Mouse (Mus musculus): ENCODE measurements around the gene Arhgap8.
"Not testable (repeated sequence)": the region's sequence is repeated elsewhere in the genome, so short reads cannot be mapped to it uniquely, and the experiment has no call there.

Gene Arhgap8

DNA sequence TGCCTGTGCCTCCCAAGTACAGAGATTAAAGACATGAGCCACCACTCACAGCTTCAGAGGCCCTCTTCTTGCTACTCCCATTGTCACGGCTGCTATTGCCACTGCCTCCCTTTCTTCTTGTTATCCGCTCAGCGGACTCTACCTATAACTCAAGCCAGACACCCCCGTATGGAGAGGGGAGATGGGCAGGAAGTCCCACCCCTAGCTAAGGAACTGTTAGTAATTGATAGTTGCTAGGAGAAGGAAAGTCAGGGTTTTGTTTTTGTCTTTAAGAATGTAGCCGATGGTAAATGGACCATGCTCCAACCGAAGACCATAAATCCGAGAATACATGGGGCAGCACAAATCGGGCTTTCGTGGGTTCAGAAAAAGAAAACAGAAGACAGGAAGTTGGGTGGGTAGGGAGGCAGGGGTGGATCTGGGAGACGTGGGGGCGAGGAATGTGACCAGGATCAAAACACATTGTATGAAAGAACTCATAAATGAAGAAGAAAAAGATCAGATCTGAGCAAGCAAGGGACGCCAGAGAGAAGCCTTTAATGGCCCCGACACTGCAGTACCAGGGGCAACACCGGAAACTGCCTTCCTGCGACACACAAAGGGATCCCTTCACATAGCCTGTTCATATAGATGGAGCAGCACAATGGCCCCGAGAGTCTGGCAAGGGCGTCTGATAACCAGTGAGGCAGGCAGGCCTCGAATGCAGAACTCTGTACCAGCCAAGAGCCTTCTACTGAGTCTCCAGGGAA is 12.0 kb downstream of the Arhgap8 start:
- no peak for DNase-seq (ENCODE audit: low spot score in 2 of 2)

DNA sequence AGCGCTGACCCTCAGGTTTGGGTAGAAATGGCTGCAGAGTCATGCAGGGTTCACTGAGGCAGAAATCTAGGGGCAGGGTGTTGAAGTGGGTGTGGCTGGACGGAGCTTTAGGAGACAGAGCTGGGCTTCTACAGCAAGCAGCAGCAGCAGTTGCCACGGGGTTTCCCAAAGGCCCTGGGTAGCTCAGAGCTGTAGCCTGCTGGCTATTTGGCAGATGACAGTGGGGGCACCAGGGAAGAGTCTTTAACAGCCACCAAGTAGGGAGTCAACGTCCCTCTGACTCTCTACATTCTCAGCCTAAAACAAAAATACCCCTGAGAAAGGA is 12.5 kb downstream of the Arhgap8 start:
- DNase-seq (ENCODE audit: low spot score in 2 of 2), result no peak

GRCm38 (mm10) chr15:84736346-84736993 is 16.6 kb downstream of the Arhgap8 start:
- DNase-seq (ENCODE audit: low spot score in 2 of 2), result no peak

DNA sequence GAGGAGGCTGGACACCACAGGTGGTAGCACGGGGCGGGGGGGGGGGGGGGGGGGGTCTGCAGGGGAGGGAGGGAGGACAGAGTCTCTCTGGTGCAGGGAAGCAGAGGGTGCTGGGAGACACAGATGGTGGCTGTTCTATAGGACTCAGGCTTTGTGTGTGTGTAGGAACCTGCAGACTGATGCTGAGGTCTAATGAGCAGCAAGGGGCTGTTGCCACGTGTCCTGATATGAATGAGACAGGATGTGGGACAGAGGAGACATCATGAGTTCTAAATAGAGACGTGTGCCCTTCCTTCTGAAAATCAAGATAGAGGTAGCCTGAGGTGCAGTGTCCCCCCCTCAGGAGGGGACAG is 17.1 kb downstream of the Arhgap8 start:
- DNase-seq (ENCODE audit: low spot score in 2 of 2), result no peak

- DNase-seq (ENCODE audit: low spot score in 2 of 2), result no peak
Observed at GRCm38 (mm10) chr15:84738246-84738645, 18.4 kb downstream of the Arhgap8 start.

GRCm38 (mm10) chr15:84741573-84741972 is 21.7 kb downstream of the Arhgap8 start:
- no peak for DNase-seq (ENCODE audit: low spot score in 2 of 2)

- DNase-seq (ENCODE audit: low spot score in 2 of 2), result no peak
Observed at GRCm38 (mm10) chr15:84743347-84743746, 23.5 kb downstream of the Arhgap8 start.

DNA sequence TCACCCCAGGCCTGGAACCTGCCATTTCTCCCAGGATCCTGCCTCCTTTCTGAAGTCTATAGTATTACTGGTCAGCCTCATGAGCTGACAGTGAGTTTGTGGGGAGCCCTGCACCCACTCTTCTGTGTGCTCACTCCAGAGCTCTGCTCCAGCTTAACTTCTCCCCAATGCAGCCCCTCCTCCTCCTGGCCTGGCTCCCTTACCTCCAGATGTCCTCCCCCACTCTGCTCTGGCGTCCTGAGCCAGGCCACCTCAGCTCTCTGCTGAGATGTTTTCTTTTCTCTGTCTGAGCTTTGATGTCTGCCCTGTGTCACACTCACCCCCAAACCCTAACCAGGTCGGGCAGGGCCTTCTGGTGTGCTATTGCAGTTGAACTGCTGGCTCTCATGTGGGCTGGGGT is 24.5 kb downstream of the Arhgap8 start:
- DNase-seq (ENCODE audit: low spot score in 2 of 2), result no peak

- no peak for DNase-seq (ENCODE audit: low spot score in 2 of 2)
Observed at GRCm38 (mm10) chr15:84745831-84746230, 26.0 kb downstream of the Arhgap8 start.

- DNase-seq (ENCODE audit: low spot score in 2 of 2), result peak; percentile 75 to 84
Observed at GRCm38 (mm10) chr15:84754987-84755386, 35.1 kb downstream of the Arhgap8 start.

DNA sequence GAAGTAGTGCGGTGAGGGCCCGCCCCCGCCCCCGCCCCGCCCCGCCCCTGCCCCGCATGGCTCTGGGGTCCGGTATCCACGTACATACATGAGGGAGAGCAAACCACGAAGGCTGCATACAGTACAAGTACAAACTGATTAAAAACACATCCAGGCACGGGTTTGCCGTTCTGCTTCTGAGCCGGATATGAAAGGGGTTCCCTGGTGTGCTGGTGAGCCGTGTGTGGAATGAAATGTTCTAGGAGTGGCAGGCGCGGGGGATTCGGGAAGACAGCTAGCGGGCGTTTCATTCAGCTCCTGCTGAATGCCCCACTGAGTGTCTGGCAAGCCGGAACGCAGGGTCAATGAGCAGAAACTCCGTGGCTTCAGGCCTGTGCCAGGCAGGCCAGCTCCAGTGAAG is 36.6 kb downstream of the Arhgap8 start:
- peak in 1 of 2 experiments; percentile 49 for DNase-seq (ENCODE audit: low spot score in 2 of 2)

DNA sequence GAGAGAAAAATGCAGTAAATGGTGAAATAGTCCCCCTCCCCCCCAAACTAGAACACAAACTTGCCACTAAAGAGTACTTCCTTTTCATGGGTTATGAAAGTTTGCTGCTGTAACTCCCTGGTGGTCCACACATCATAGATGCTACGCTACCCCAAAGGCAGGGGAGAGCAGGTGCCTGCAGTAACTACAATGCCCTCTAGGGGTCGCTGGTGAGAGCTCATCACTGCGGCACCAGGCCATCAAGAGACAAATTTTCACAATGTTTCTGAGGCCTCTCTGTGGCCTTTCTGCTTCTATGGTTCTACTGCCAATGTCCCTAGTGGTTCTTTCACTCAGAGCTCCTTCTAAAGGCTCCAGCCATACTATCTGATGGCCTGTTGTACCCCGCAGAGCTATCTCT is 38.6 kb downstream of the Arhgap8 start:
- peak in 1 of 2 experiments; percentile 70 for DNase-seq (ENCODE audit: low spot score in 2 of 2)

- DNase-seq (ENCODE audit: low spot score in 2 of 2), result no peak
Observed at GRCm38 (mm10) chr15:84762712-84763422, 43.0 kb downstream of the Arhgap8 start.

DNA sequence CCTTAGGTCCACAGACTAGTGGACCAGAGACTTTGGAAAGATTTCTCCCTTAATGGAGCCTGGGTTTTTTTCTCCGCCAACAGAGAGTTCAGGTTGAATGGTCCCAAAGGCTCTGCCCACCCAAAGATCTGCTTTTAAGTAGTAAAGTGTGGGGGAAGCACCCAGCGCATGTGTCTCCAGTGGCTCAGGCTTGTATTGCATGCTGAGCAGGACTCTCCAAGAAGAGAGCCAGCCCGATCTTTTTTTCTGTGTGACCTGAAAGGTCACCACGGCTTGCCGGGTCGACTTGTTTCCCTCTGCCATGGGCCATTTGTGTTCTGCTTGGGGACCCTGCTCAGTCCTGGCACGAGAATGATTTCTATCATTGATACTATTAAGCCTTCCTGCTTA is 43.6 kb downstream of the Arhgap8 start:
- DNase-seq (ENCODE audit: low spot score in 2 of 2), result no peak

GRCm38 (mm10) chr15:84766621-84767020 is 46.8 kb downstream of the Arhgap8 start:
- DNase-seq (ENCODE audit: low spot score in 2 of 2), result no peak

DNA sequence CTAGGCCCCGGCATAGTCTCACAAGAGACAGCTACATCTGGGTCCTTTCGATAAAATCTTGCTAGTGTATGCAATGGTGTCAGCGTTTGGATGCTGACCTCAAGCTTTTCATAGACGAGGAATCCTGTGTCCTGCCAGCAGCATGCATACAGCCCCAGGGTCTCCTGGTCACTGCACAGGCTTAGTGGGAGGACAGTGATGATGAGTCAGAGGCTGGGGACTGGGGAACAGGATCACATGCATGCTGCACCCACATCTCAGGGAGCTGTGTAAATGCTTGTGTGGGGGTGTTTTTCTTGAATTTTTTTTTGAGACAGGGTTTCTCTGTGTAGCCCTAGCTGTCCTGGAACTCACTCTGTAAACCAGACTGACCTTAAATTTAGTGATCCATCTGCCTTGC is 48.7 kb downstream of the Arhgap8 start:
- DNase-seq (ENCODE audit: low spot score in 2 of 2), result not testable (repeated sequence)

GRCm38 (mm10) chr15:84769641-84770341 is 49.9 kb downstream of the Arhgap8 start:
- no peak for DNase-seq (ENCODE audit: low spot score in 2 of 2)

GRCm38 (mm10) chr15:84772191-84773111 is 52.6 kb downstream of the Arhgap8 start:
- DNase-seq (ENCODE audit: low spot score in 2 of 2), result peak in 1 of 2 experiments; percentile 29

DNA sequence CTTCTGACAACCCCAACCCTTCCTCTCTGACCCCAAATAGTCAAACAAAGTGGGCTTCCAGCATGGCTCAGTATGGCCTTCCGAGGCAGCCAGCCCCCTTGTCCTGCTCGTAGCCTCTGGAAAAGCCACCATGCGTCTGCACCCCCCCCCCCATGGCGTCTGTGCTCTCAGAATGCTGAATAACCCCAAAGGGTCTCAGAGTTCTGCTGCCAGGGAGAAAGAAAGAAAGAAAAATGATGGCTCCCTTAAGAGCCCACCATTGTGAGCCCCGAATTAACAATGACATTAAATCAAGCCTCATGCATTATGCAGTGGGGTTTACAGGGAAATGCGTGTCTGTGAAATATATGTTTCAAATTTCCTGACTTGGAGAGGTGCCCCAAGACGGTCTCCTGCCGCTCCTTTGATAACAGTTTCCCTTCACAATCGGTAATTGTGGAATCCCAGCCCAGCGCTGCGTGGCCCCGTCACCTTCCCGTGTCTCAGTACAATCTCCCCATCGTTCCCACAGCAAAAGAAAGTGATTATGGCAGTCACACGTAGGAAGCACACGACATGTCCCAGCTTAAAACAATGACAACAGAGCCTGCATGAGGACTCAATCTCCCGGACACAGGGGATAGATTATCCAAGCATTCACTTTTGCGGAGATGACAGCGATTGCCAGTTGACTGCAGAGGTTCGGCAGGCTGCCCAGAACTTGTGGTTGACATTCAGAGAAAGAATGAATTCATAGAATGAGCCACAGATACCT is 55.7 kb downstream of the Arhgap8 start:
- DNase-seq (ENCODE audit: low spot score in 2 of 2), result peak in 1 of 2 experiments; percentile 43

DNA sequence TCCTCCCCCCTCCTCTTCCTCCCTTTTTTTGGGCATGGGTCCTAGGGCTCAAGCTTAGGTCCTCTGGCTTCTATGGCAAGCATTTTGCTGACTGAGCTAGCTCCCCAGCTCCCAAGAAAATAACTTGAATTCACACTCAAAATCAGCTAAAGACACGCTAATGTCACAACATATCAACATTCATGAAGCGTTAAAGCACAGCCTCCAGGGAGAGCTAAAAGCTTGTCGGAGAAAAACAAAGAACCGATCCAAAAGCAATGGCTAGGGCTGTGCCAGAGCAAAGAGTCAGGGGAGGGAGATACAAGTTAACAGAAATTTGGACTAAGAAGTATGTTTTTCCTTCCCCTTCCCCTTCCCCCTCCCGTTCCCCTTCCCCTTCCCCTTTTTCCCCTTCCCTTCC is 58.7 kb downstream of the Arhgap8 start:
- DNase-seq (ENCODE audit: low spot score in 2 of 2), result no peak

- DNase-seq (ENCODE audit: low spot score in 2 of 2), result no peak
Observed at GRCm38 (mm10) chr15:84784812-84785211, 65.0 kb downstream of the Arhgap8 start.
